Mouse (Mus musculus) myocyte (in vitro differentiated cells): ENCODE results near the gene Il4ra.

ENCODE experiments used
- MAX ChIP-seq: IDR thresholded peaks from one replicate; pipeline ENCODE4 v1.6.1; 2011; ENCODE audit warnings: low read depth, mild to moderate bottlenecking, control low read depth
- MYOD1 ChIP-seq, 3 experiments: IDR thresholded peaks; one replicate each; pipeline ENCODE4 v1.6.1; 2011; ENCODE audit warnings: control low read depth in 2 of 3, low read depth in 2 of 3, mild to moderate bottlenecking in 2 of 3, moderate library complexity in 1 of 3; ENCODE audit not compliant: insufficient read length in 2 of 3, control insufficient read depth in 1 of 3
- POLR2A ChIP-seq: IDR thresholded peaks from one replicate; pipeline ENCODE4 v1.6.1; 2011; ENCODE audit warnings: low read depth, mild to moderate bottlenecking, control low read depth, moderate library complexity; ENCODE audit not compliant: insufficient read length
- TCF12 ChIP-seq: IDR thresholded peaks from one replicate; pipeline ENCODE4 v1.6.1; 2011; ENCODE audit warnings: mild to moderate bottlenecking, control low read depth; ENCODE audit not compliant: poor library complexity, insufficient read depth, severe bottlenecking

DNA sequence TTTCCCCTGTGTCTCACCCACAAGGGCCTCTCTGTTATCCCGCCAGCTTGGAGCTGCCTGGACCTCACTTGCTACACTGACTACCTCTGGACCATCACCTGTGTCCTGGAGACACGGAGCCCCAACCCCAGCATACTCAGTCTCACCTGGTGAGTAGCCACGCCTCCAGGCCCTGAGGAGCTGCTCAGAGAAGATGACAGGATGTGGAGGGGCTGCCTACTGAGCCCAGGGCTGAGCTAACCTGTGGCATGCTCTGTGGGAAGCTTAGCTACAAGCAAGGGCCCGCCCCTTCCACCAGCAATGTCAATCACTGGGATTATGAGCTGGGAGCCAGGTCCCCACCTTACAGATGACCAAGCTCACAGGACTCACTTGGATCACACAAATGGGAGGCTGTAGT, 73.3 kb downstream of the Il4ra start:
- TF ChIP-seq POLR2A = no peak
- TF ChIP-seq MAX = no peak
- no peak for TF ChIP-seq MYOD1 (IDR thresholded peaks at IDR 0.05; ENCODE audit: control insufficient read depth in 1 of 3, insufficient read length in 2 of 3, low read depth in 2 of 3)
- no peak for TF ChIP-seq TCF12
